Mouse (Mus musculus): ENCODE results near the gene Olfr317.
A peak's percentile ranks its signal among the peaks of the same experiment; 100 is the strongest.
"Not testable (repeated sequence)": the region's sequence is repeated elsewhere in the genome, so short reads cannot be mapped to it uniquely, and the experiment has no call there.

Gene Olfr317

GRCm38 (mm10) chr11:58738792-58739262, at the start of gene Olfr317:
Gene Olfr317, minus strand, starts transcription at chr11:58739212.
- DNase-seq: no peak

- no peak for DNase-seq
These were observed 49.3 kb upstream of the Olfr317 start for GRCm38 (mm10) chr11:58788346-58788745.

GRCm38 (mm10) chr11:58787651-58788050, 48.6 kb upstream of the Olfr317 start:
- DNase-seq: no peak

- DNase-seq: no peak
These were observed 45.2 kb upstream of the Olfr317 start for GRCm38 (mm10) chr11:58784182-58784581.

- peak in 1 of 2 experiments; percentile 24 for DNase-seq
These were observed 43.6 kb upstream of the Olfr317 start, which contains the start of gene Olfr314 for GRCm38 (mm10) chr11:58782480-58783089. Gene Olfr314, plus strand, starts transcription at chr11:58782952.

- no peak for DNase-seq
These were observed 33.9 kb upstream of the Olfr317 start, which contains the start of gene Olfr315 for GRCm38 (mm10) chr11:58772888-58773287. Gene Olfr315, plus strand, starts transcription at chr11:58773188.

GRCm38 (mm10) chr11:58752434-58752833, 13.4 kb upstream of the Olfr317 start, which contains the start of gene Olfr316:
Gene Olfr316, plus strand, starts transcription at chr11:58752734.
- no peak for DNase-seq

- not testable (repeated sequence) for DNase-seq
These were observed 12.1 kb upstream of the Olfr317 start for GRCm38 (mm10) chr11:58751096-58751495.

GRCm38 (mm10) chr11:58733372-58733771, 5.6 kb downstream of the Olfr317 start:
- peak; percentile 49 to 60 for DNase-seq

GRCm38 (mm10) chr11:58727896-58728650, 10.9 kb downstream of the Olfr317 start:
- not testable (repeated sequence) for DNase-seq

- no peak for DNase-seq
These were observed 15.1 kb downstream of the Olfr317 start, which contains the start of gene Olfr318 for GRCm38 (mm10) chr11:58723914-58724313. Gene Olfr318, minus strand, starts transcription at chr11:58724014.

- DNase-seq: no peak
These were observed 19.3 kb downstream of the Olfr317 start for GRCm38 (mm10) chr11:58719701-58720100.

GRCm38 (mm10) chr11:58717723-58718122, 21.3 kb downstream of the Olfr317 start:
- not testable (repeated sequence) for DNase-seq

GRCm38 (mm10) chr11:58709086-58709485, 29.9 kb downstream of the Olfr317 start:
- no peak for DNase-seq

GRCm38 (mm10) chr11:58698862-58699261, 40.1 kb downstream of the Olfr317 start, which contains the start of gene Olfr319:
Gene Olfr319, plus strand, starts transcription at chr11:58699162.
- no peak for DNase-seq
